In genomic region chr5:96890367-96890766, GRCm38 (mm10) we compare ENCODE assay signal across 14 mouse cellular contexts.
DNase-seq lines count a peak whose midpoint lies in the region; ATAC-seq lines count a peak whose summit lies in the region.
"Had no signal": no experiment of that assay in that cellular context is flagged by ENCODE, and none has a peak within 500 bp of the region (broad histone marks: within the 10 kb centered on the region; RNA-seq: fewer than 3 reads in every experiment).

No protein-coding gene starts in this region.

- peak; percentile 24; the same call in 1 of the 2 replicates for ATAC-seq in forebrain, embryonic 13.5 days
- no peak for ATAC-seq in kidney, embryonic 14.5 days (ENCODE audit: low FRiP score, low TSS enrichment)
- ATAC-seq in neural tube, embryonic 15.5 days (ENCODE audit: low FRiP score), result peak; percentile 84
- ATAC-seq: intestine, embryonic 15.5 days had no signal

- H3K36me3 ChIP-seq in forebrain, embryonic 13.5 days (ENCODE audit: poor library complexity, severe bottlenecking), result no peaks in the 10 kb centered on the region
- H3K36me3 ChIP-seq in forebrain, embryonic 10.5 days (replicated peaks), result no peaks in the 10 kb centered on the region
- no peaks in the 10 kb centered on the region for H3K36me3 ChIP-seq in kidney, embryonic 14.5 days (ENCODE audit: control insufficient read depth, insufficient read depth, low read length)
- no peaks in the 10 kb centered on the region for H3K36me3 ChIP-seq in neural tube, embryonic 15.5 days
- H3K36me3 ChIP-seq: intestine, embryonic 15.5 days; lung, embryonic 15.5 days had no signal

- H3K4me3 ChIP-seq in forebrain, embryonic 13.5 days, result no peak overlapping the region
- H3K4me3 ChIP-seq in forebrain, embryonic 10.5 days, result no peak overlapping the region
- no peak overlapping the region for H3K4me3 ChIP-seq in kidney, embryonic 14.5 days (ENCODE audit: low read length)
- H3K4me3 ChIP-seq in neural tube, embryonic 15.5 days (replicated peaks), result no peak overlapping the region
- H3K4me3 ChIP-seq: intestine, embryonic 15.5 days; lung, embryonic 15.5 days had no signal

- no peak overlapping the region for H3K9ac ChIP-seq in forebrain, embryonic 13.5 days
- H3K9ac ChIP-seq in kidney, embryonic 14.5 days (ENCODE audit: low read depth, low read length), result no peak overlapping the region
- no peak overlapping the region for H3K9ac ChIP-seq in neural tube, embryonic 15.5 days (replicated peaks)
- H3K9ac ChIP-seq: intestine, embryonic 15.5 days; lung, embryonic 15.5 days had no signal

- DNase-seq in forebrain, embryonic 10.5 days (ENCODE audit: extremely low spot score, low spot score), result no peak
- DNase-seq in kidney, adult 9 months, result peak; percentile 67
- peak; percentile 25 for DNase-seq in right cerebral cortex, adult 18-20 months
- DNase-seq in right cerebral cortex, postnatal 14 days, result no peak
- no peak for DNase-seq in heart, adult 18-20 months
- DNase-seq: adrenal gland, postnatal 25 days; cerebellum, adult 11 months; liver; thymus, adult 2 months had no signal

- no peak overlapping the region for H3K27ac ChIP-seq in forebrain, embryonic 13.5 days
- H3K27ac ChIP-seq in forebrain, embryonic 10.5 days, result no peak overlapping the region
- H3K27ac ChIP-seq in kidney, embryonic 14.5 days (ENCODE audit: low read depth, low read length), result no peak overlapping the region
- no peak overlapping the region; the same call in 1 of the 2 replicates for H3K27ac ChIP-seq in neural tube, embryonic 15.5 days (replicated peaks)
- H3K27ac ChIP-seq: intestine, embryonic 15.5 days; lung, embryonic 15.5 days had no signal

- no peaks in the 10 kb centered on the region for H3K9me3 ChIP-seq in forebrain, embryonic 13.5 days (replicated peaks)
- H3K9me3 ChIP-seq in forebrain, embryonic 10.5 days, result no peaks in the 10 kb centered on the region
- H3K9me3 ChIP-seq in kidney, embryonic 14.5 days (ENCODE audit: control insufficient read depth, low read length), result no peaks in the 10 kb centered on the region
- no peaks in the 10 kb centered on the region for H3K9me3 ChIP-seq in neural tube, embryonic 15.5 days (replicated peaks)
- H3K9me3 ChIP-seq: intestine, embryonic 15.5 days; lung, embryonic 15.5 days had no signal

- no peaks in the 10 kb centered on the region for H3K4me1 ChIP-seq in forebrain, embryonic 13.5 days
- H3K4me1 ChIP-seq in forebrain, embryonic 10.5 days, result no peaks in the 10 kb centered on the region
- H3K4me1 ChIP-seq in kidney, embryonic 14.5 days (ENCODE audit: control insufficient read depth, insufficient read depth, low read length), result no peaks in the 10 kb centered on the region
- H3K4me1 ChIP-seq in neural tube, embryonic 15.5 days, result no peaks in the 10 kb centered on the region
- H3K4me1 ChIP-seq: intestine, embryonic 15.5 days; lung, embryonic 15.5 days had no signal

- no peak overlapping the region for H3K4me2 ChIP-seq in forebrain, embryonic 13.5 days
- no peak overlapping the region for H3K4me2 ChIP-seq in kidney, embryonic 14.5 days (replicated peaks; ENCODE audit: low read depth, low read length)
- H3K4me2 ChIP-seq in neural tube, embryonic 15.5 days, result no peak overlapping the region
- H3K4me2 ChIP-seq: intestine, embryonic 15.5 days; lung, embryonic 15.5 days had no signal

- H3K27me3 ChIP-seq in forebrain, embryonic 13.5 days, result no peaks in the 10 kb centered on the region
- H3K27me3 ChIP-seq in forebrain, embryonic 10.5 days (ENCODE audit: poor library complexity, severe bottlenecking), result no peaks in the 10 kb centered on the region
- no peaks in the 10 kb centered on the region for H3K27me3 ChIP-seq in kidney, embryonic 14.5 days (ENCODE audit: control insufficient read depth, insufficient read depth, low read length)
- H3K27me3 ChIP-seq in neural tube, embryonic 15.5 days (replicated peaks), result 0 out of 2 replicates have a peak, but pooled peaks cover 2% of the 10 kb centered on the region
- H3K27me3 ChIP-seq: intestine, embryonic 15.5 days; lung, embryonic 15.5 days had no signal

- 64% methylated on average over 5 of the region's 5 CpGs for WGBS in forebrain, embryonic 13.5 days
- 83% methylated on average over 5 of the region's 5 CpGs for WGBS in forebrain, embryonic 10.5 days
- WGBS in kidney, embryonic 14.5 days, result 75% methylated on average over 5 of the region's 5 CpGs
- 73% methylated on average over 5 of the region's 5 CpGs for WGBS in neural tube, embryonic 15.5 days

Comparison
In these comparisons a context has a peak if more than half of its experiments do, and no peak if none do; other contexts are left out.
1. DNase-seq: peak in kidney, adult 9 months (single experiment) and right cerebral cortex, adult 18-20 months (single experiment); none in forebrain, embryonic 10.5 days (single experiment), right cerebral cortex, postnatal 14 days (single experiment) and heart, adult 18-20 months (0 of 2).